21 mouse cellular contexts compared by ENCODE assay signal in genomic region chr5:29927594-29927993, GRCm38 (mm10).
"Had no signal": no experiment of that assay in that cellular context is flagged by ENCODE, and none has a peak within 500 bp of the region (broad histone marks: within the 10 kb centered on the region; RNA-seq: fewer than 3 reads in every experiment).

No protein-coding gene starts in this region.

- H3K27ac ChIP-seq: lung, embryonic 15.5 days; macrophage; midbrain, embryonic 10.5 days; midbrain, embryonic 12.5 days; neural tube, embryonic 13.5 days; neural tube, embryonic 15.5 days; stomach, embryonic 15.5 days; stomach, postnatal 0 days had no signal

- H3K36me3 ChIP-seq: lung, embryonic 15.5 days; midbrain, embryonic 10.5 days; midbrain, embryonic 12.5 days; neural tube, embryonic 13.5 days; neural tube, embryonic 15.5 days; stomach, embryonic 15.5 days had no signal

- H3K9me3 ChIP-seq: lung, embryonic 15.5 days; midbrain, embryonic 10.5 days; midbrain, embryonic 12.5 days; neural tube, embryonic 13.5 days; neural tube, embryonic 15.5 days; stomach, embryonic 15.5 days had no signal

- ATAC-seq: liver, postnatal 0 days; lung, postnatal 0 days; midbrain, embryonic 16.5 days had no signal

- DNase-seq: liver, postnatal 0 days; lung, adult 2 months; lung, postnatal 14 days; lung, postnatal 36 days; midbrain, embryonic 14.5 days; retina, postnatal 1 day; right cerebral cortex, adult 18-20 months; thymus, adult 2 months; thymus, postnatal 25 days; thymus, postnatal 4 days had no signal

- H3K4me2 ChIP-seq: lung, embryonic 15.5 days; midbrain, embryonic 12.5 days; neural tube, embryonic 13.5 days; neural tube, embryonic 15.5 days; stomach, embryonic 15.5 days had no signal

- H3K9ac ChIP-seq: liver, postnatal 0 days; lung, embryonic 15.5 days; midbrain, embryonic 12.5 days; neural tube, embryonic 13.5 days; neural tube, embryonic 15.5 days; stomach, embryonic 15.5 days had no signal

- H3K4me3 ChIP-seq: lung, embryonic 15.5 days; midbrain, embryonic 10.5 days; midbrain, embryonic 12.5 days; myocyte; neural tube, embryonic 13.5 days; neural tube, embryonic 15.5 days; stomach, embryonic 15.5 days had no signal

- H3K27me3 ChIP-seq: lung, embryonic 15.5 days; midbrain, embryonic 12.5 days; neural tube, embryonic 13.5 days; neural tube, embryonic 15.5 days; stomach, embryonic 15.5 days had no signal

- H3K4me1 ChIP-seq: lung, embryonic 15.5 days; midbrain, embryonic 10.5 days; midbrain, embryonic 12.5 days; neural tube, embryonic 13.5 days; neural tube, embryonic 15.5 days; stomach, embryonic 15.5 days had no signal
